Mouse (Mus musculus) E14TG2a.4 (cell line): ENCODE measurements around the gene Syt7.

Source experiments
- H3K27me3 ChIP-seq: 2 replicates; pipeline ENCODE4 v1.6.1; 2014; ENCODE audit warnings: low read length, control low read depth; ENCODE audit not compliant: insufficient read depth
- H3K36me3 ChIP-seq: 2 replicates; pipeline ENCODE4 v1.6.1; 2014; ENCODE audit warnings: low read length, control low read depth; ENCODE audit not compliant: insufficient read depth
- H3K4me1 ChIP-seq: replicated peaks from 2 replicates; pipeline ENCODE4 v1.6.1; 2014; ENCODE audit warnings: low read depth, low read length, control low read depth
- H3K4me3 ChIP-seq: replicated peaks from 2 replicates; pipeline ENCODE4 v1.5.1; 2014; ENCODE audit warnings: mild to moderate bottlenecking, low read length
- H3K9me3 ChIP-seq: 2 replicates; pipeline ENCODE4 v1.6.1; 2014; ENCODE audit warnings: low read length, control low read depth
- CTCF ChIP-seq: conservative IDR thresholded peaks from 2 replicates; pipeline ENCODE4 v1.5.1; 2014; ENCODE audit warnings: low read length
- NANOG ChIP-seq: IDR thresholded peaks from 2 replicates; pipeline ENCODE4 v1.6.1; 2014; ENCODE audit warnings: borderline replicate concordance, low read length, mixed read lengths
- POU5F1 ChIP-seq: IDR thresholded peaks from 2 replicates; pipeline ENCODE4 v1.6.1; 2014; ENCODE audit warnings: low read length, borderline replicate concordance

Gene Syt7

DNA sequence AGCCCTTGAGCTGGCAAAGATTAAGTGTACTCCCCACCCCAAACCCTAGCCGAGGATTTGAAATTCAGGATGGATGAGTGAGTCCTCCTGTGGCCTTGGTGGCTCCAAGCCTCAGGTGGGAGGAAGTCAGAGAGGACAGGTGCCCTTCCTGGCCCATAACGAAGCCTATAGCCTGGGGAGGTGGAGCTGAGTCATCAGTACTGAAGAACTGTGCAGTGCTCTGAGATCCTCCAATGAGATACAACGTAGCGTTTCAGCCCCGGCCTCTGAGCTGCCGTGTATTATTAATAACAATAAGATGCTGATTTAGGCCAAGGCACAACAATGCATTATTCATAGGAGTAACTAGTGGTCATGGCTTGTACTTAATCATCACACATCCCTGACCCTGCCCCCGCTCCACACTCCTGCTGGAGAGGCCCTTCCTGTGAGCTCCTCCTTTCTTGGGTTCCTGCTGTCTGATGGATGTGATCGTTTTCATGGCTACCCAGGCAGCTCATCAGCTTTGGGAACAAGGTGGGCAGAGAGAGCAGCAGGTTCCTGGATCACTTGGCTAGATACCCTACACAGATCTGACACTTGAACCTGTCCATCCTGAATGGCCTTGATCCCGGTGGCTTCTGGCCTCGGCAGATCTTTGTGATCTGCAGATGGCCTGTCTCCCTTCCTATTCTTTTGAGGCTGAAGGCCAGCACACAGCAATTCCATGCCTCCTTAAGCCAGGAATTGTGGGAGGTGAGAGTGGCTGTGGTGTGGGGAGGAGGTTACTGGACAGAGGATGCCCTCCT lies 14.9 kb downstream of the Syt7 start:
- Histone ChIP-seq H3K4me3 (no peak overlapping the region), H3K27me3 (peaks cover 25% of the 10 kb centered on the region), H3K36me3 (no peaks in the 10 kb centered on the region), H3K9me3 (no peaks in the 10 kb centered on the region), H3K4me1 (peaks cover 55% of the 10 kb centered on the region)
- TF ChIP-seq NANOG (no peak), POU5F1 (no peak), CTCF (no peak)

GRCm38 (mm10) chr19:10404424-10404823 lies 15.5 kb downstream of the Syt7 start:
- no peak for TF ChIP-seq CTCF
- no peak for TF ChIP-seq POU5F1
- TF ChIP-seq NANOG: no peak
- Histone ChIP-seq H3K27me3 (peaks cover 30% of the 10 kb centered on the region), H3K9me3 (no peaks in the 10 kb centered on the region), H3K4me1 (peaks cover 55% of the 10 kb centered on the region), H3K4me3 (no peak overlapping the region), H3K36me3 (no peaks in the 10 kb centered on the region)

DNA sequence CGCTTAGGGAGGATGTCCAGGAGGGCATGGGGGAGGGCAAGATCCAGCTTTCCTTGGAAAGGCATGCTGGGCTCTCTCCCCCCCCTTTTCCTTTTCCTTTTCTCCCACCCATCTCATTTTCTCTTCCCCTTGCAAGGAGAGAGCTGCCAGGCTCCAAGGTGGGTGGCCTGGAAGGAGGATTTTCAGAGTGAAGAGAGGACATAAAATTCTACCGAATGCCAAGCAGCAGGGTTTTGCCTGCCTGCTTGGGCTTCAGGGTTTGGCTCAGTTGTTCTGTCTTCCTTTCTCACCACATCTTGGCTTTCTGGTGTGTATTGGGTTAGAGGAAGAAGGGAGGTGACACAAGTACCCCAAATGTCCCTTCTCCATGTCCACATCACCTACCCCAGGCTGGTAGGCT lies 16.0 kb downstream of the Syt7 start:
- peaks cover 50% of the 10 kb centered on the region for H3K4me1 ChIP-seq
- H3K36me3 ChIP-seq: no peaks in the 10 kb centered on the region
- H3K4me3 ChIP-seq: no peak overlapping the region
- H3K27me3 ChIP-seq: peaks cover 33% of the 10 kb centered on the region
- H3K9me3 ChIP-seq: no peaks in the 10 kb centered on the region
- no peak for TF ChIP-seq CTCF
- TF ChIP-seq NANOG: no peak
- TF ChIP-seq POU5F1: no peak

- H3K9me3 ChIP-seq: no peaks in the 10 kb centered on the region
- H3K4me3 ChIP-seq: peak overlapping the region; percentile 45; the same call in 1 of the 2 replicates
- TF ChIP-seq NANOG (no peak), CTCF (no peak), POU5F1 (no peak)
- H3K27me3 ChIP-seq: peaks cover 64% of the 10 kb centered on the region
- H3K4me1 ChIP-seq: peaks cover 29% of the 10 kb centered on the region
- H3K36me3 ChIP-seq: no peaks in the 10 kb centered on the region
These were observed 24.9 kb downstream of the Syt7 start for GRCm38 (mm10) chr19:10413701-10414242.

DNA sequence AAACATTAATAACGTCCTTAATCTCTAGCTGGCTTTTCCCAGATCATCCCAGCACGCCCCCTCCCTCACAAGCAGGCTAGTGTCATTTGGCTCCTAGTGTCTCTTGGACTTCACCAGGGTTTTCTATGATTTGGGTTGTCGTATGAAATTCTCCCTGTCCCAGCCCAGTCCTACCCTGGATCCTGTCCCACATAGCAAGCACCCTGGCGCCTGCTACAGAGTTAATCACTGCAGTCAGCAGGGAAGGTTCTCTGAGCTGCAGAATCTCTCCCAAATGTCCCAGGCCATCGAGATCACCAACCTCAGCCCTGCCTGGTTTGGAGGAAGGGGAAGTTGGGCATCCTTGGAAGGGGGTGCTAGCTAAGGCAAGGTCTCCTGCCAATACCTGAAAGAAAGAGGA lies 26.6 kb downstream of the Syt7 start:
- Histone ChIP-seq H3K4me1 (peaks cover 41% of the 10 kb centered on the region), H3K4me3 (no peak overlapping the region), H3K27me3 (peaks cover 69% of the 10 kb centered on the region), H3K9me3 (no peaks in the 10 kb centered on the region), H3K36me3 (no peaks in the 10 kb centered on the region)
- TF ChIP-seq POU5F1: no peak
- TF ChIP-seq NANOG: no peak
- no peak for TF ChIP-seq CTCF

DNA sequence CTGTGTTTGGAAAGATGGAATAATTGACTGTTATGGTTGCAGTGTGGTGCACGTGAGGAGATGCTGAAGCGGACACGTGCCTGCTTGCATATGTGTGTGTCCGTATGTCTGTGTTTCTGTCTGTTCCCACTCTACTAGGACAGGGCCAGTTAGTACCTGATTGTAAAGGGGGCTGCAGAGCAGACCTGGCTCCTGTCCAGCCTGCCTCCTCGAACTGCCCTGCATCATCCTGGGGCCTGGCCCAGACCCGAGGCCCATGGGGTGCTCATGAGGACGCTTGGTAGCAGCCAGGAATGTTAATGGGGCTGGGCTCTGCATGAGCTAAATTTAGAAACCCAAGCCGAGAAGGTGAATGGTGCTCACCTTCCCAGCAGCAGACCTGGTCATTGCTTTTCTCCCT lies 28.0 kb downstream of the Syt7 start:
- Histone ChIP-seq H3K9me3 (no peaks in the 10 kb centered on the region), H3K27me3 (peaks cover 75% of the 10 kb centered on the region), H3K36me3 (no peaks in the 10 kb centered on the region), H3K4me3 (no peak overlapping the region), H3K4me1 (peaks cover 53% of the 10 kb centered on the region)
- no peak for TF ChIP-seq POU5F1
- no peak for TF ChIP-seq CTCF
- no peak for TF ChIP-seq NANOG

DNA sequence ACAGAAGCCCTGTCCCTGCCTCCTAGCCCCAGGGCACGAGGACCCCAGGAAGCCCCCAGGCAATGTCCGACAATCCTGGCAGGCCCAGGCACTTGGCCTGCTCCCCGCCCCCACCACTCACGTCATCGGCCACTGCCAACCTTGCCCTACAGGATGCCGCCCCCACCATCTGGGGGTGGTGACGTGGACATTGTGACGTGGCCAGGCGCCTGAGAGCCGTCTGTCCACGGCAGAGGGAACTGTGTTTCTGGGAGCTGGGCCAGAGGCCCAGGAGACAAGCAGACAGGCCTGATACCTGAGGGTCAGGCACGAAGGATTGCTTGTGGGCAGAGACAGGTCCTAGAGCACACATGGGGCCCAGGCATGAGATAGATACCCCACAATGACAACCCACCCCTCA lies 28.5 kb downstream of the Syt7 start:
- no peak for TF ChIP-seq CTCF
- no peak for TF ChIP-seq NANOG
- TF ChIP-seq POU5F1: no peak
- Histone ChIP-seq H3K36me3 (no peaks in the 10 kb centered on the region), H3K9me3 (no peaks in the 10 kb centered on the region), H3K4me3 (no peak overlapping the region), H3K4me1 (peaks cover 57% of the 10 kb centered on the region), H3K27me3 (peaks cover 75% of the 10 kb centered on the region)

DNA sequence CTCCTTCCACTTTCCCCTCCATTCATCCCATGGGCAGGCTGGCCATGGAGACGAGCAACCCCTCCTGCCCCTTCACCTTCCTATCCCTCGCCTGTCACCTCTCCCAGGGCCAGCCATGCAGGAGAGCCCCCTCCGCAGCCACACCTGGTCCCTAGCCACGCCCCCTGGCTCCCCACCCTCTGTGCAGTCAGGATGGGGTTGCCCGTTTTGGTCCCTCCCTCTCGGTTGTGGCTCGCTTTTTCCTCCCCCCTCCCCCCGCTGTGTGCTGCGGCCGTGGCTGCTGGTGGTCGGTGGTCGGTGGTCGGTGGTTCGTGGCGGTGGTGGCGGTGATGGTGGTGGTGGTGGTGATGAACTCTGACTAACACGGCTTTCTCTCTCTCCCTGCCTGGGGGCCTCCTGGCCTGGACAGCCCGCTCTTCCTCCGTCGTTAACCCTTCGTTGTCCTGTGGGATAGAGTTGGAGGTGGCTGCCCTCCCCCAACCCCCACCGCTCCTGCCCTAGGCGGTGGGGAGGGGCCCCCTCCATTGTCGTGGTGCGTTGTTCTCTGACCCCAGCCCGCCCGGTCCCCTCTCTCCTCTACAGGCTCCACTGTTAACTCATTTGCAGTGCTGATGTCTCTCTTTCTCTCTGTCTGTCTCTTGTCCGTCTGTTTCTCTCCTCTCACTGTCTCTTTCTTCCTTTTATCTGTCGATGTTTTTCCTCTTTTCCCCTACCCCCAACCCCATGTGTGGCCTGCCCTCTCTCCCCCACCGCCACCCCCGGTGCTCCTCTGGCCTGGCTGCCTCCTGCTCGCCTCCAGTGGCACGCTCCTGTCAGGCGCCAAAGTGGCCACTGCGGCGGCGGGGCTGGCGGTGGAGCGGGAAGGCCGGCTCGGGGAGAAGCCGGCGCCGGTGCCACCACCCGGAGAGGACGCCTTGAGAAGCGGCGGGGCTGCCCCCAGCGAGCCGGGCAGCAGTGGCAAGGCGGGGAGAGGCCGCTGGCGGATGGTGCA lies 33.4 kb downstream of the Syt7 start:
- Histone ChIP-seq H3K27me3 (peaks cover 80% of the 10 kb centered on the region), H3K4me1 (peaks cover 47% of the 10 kb centered on the region), H3K9me3 (peaks cover 7% of the 10 kb centered on the region), H3K36me3 (peaks cover 4% of the 10 kb centered on the region), H3K4me3 (peak overlapping the region; percentile 71)
- TF ChIP-seq NANOG: no peak
- no peak for TF ChIP-seq POU5F1
- TF ChIP-seq CTCF: no peak
